Mouse (Mus musculus) testis, adult 2 months (tissue): Measurements from ENCODE around the gene Edf1.

Source experiments
- CTCF ChIP-seq: fragments of 200-500 bp; IDR thresholded peaks from 2 replicates; pipeline ENCODE4 v1.5.1; 2012; ENCODE audit warnings: low read depth, mild to moderate bottlenecking, inconsistent platforms, low read length, moderate library complexity; ENCODE audit not compliant: control insufficient read depth, insufficient read depth, insufficient replicate concordance
- POLR2A ChIP-seq: fragments of 200-500 bp; IDR thresholded peaks from 2 replicates; pipeline ENCODE4 v1.6.1; 2012; ENCODE audit warnings: low read depth, mild to moderate bottlenecking, inconsistent platforms, low read length, moderate library complexity; ENCODE audit not compliant: control insufficient read depth

- no peak for TF ChIP-seq CTCF
- TF ChIP-seq POLR2A, result no peak
Observed at GRCm38 (mm10) chr2:25549021-25549991, 8.3 kb upstream of the Edf1 start.
